8 mouse cellular contexts compared by ENCODE assay signal in the genomic region with DNA sequence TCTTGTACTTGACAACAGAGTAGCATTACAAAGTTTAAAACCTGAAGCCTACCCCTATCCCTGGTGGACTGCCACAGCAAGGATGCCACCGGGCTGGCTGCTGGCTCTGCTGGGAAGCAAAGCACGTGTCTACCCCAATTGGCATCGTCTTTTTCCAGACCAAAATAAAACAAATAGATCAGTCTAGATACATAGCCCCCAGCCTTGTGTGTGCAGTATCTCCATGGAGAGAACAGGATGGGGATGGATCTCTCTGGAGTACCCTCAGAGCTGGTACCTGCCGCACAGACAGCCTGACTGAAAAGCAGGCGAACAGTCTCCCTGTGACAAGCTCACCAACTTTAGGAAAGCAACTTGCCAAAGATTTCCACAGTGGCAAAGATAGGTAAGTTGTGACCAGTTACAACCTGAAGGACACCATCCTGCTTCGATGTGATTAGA. TPM values are rescaled to one million over a fixed set of nuclear protein-coding genes. Genes with fewer than 3 reads are reported as not detected.
DNase-seq lines count a peak whose midpoint lies in the region; ATAC-seq and TF ChIP-seq lines count a peak whose summit lies in the region.

No protein-coding gene starts in this region.

- 62% methylated on average over 6 of the region's 6 CpGs for WGBS in heart, embryonic 10.5 days
- WGBS in heart, embryonic 14.5 days: 57% methylated on average over 6 of the region's 6 CpGs
- WGBS in midbrain, embryonic 10.5 days: 56% methylated on average over 6 of the region's 6 CpGs

- TF ChIP-seq CTCF in bone marrow macrophage, adult 2 months (IDR thresholded peaks at IDR 0.05; ENCODE audit: low read depth, low read length): no peak

- peak overlapping the region; percentile 48; the same call in 1 of the 2 replicates for H3K4me2 ChIP-seq in heart, embryonic 14.5 days (ENCODE audit: low read length)

- no peak overlapping the region for H3K4me3 ChIP-seq in heart, embryonic 10.5 days
- H3K4me3 ChIP-seq in bone marrow macrophage, adult 2 months (ENCODE audit: insufficient read depth, low read length): peak overlapping the region; percentile 45
- no peak overlapping the region for H3K4me3 ChIP-seq in heart, embryonic 14.5 days (ENCODE audit: control insufficient read depth in 1 of 2, insufficient read depth in 1 of 2, low read depth in 1 of 2, low read length in 2 of 2)
- H3K4me3 ChIP-seq in midbrain, embryonic 10.5 days: peak overlapping the region; percentile 92

- peak overlapping the region; percentile 64; the same call in 1 of the 2 replicates for H3K9ac ChIP-seq in heart, embryonic 14.5 days (ENCODE audit: low read length)

- no peaks in the 10 kb centered on the region for H3K36me3 ChIP-seq in heart, embryonic 10.5 days
- H3K36me3 ChIP-seq in heart, embryonic 14.5 days (ENCODE audit: control insufficient read depth, insufficient read depth, low read length): peaks cover 7% of the 10 kb centered on the region; the same call in 1 of the 2 replicates
- peaks cover 13% of the 10 kb centered on the region for H3K36me3 ChIP-seq in midbrain, embryonic 10.5 days

- peak overlapping the region; percentile 72 for H3K27ac ChIP-seq in heart, embryonic 10.5 days
- peak overlapping the region; percentile 100 for H3K27ac ChIP-seq in bone marrow macrophage, adult 2 months (ENCODE audit: insufficient read depth, low read depth, low read length)
- H3K27ac ChIP-seq in heart, embryonic 14.5 days (replicated peaks in 1 of 2; ENCODE audit: control insufficient read depth in 1 of 2, insufficient read depth in 1 of 2, low read depth in 2 of 2, low read length in 2 of 2): no peak overlapping the region
- peak overlapping the region; percentile 100 for H3K27ac ChIP-seq in midbrain, embryonic 10.5 days (replicated peaks)

- H3K9me3 ChIP-seq in heart, embryonic 10.5 days: no peaks in the 10 kb centered on the region
- H3K9me3 ChIP-seq in heart, embryonic 14.5 days (ENCODE audit: control insufficient read depth, low read length): no peaks in the 10 kb centered on the region
- no peaks in the 10 kb centered on the region for H3K9me3 ChIP-seq in midbrain, embryonic 10.5 days (replicated peaks)

- H3K27me3 ChIP-seq in heart, embryonic 10.5 days (ENCODE audit: insufficient read depth, poor library complexity, severe bottlenecking): no peaks in the 10 kb centered on the region
- H3K27me3 ChIP-seq in heart, embryonic 14.5 days (ENCODE audit: control insufficient read depth, insufficient read depth, low read length): no peaks in the 10 kb centered on the region
- no peaks in the 10 kb centered on the region for H3K27me3 ChIP-seq in midbrain, embryonic 10.5 days (ENCODE audit: low read depth, poor library complexity, severe bottlenecking)

- H3K4me1 ChIP-seq in heart, embryonic 10.5 days: peaks cover 80% of the 10 kb centered on the region
- peaks cover 37% of the 10 kb centered on the region for H3K4me1 ChIP-seq in bone marrow macrophage, adult 2 months (ENCODE audit: control insufficient read depth, insufficient read depth, low read length)
- peaks cover 21 to 79% of the 10 kb centered on the region in 2 experiments for H3K4me1 ChIP-seq in heart, embryonic 14.5 days (ENCODE audit: control insufficient read depth in 2 of 2, insufficient read depth in 2 of 2, low read length in 2 of 2)
- H3K4me1 ChIP-seq in midbrain, embryonic 10.5 days: peaks cover 83% of the 10 kb centered on the region

- no peak for TF ChIP-seq POLR2A in bone marrow macrophage, adult 2 months (IDR thresholded peaks at IDR 0.05; ENCODE audit: borderline replicate concordance, low read depth, low read length)

- no peak for DNase-seq in heart, embryonic 10.5 days (ENCODE audit: low spot score)
- no peak for DNase-seq in heart, postnatal 4 days
- DNase-seq in midbrain, embryonic 10.5 days (ENCODE audit: low spot score): no peak
- no peak for DNase-seq in yolk sac, embryonic 10.5 days (ENCODE audit: low spot score)
- DNase-seq in left cerebral cortex, adult 8-10 months (ENCODE audit: low spot score in 2 of 2): no peak
- DNase-seq in cerebellum, adult 11-12 months: no peak

- ATAC-seq in heart, embryonic 14.5 days (ENCODE audit: insufficient number of reproducible peaks, insufficient read depth, low FRiP score, low read depth): no peak

RNA-seq across cellular contexts. Expression of a gene that starts 11.9 kb away (rescaled TPM):
- 22.8 and 25.1 TPM in 2 replicates for polyA plus RNA-seq in heart, embryonic 10.5 days (2016; fragmentation: Nextera tagmentation; extraction: Ambion mirVana)
- 10 to 100 TPM; 59.7 to 66.5 TPM for total RNA-seq in heart, postnatal 4 days (2021)
- polyA plus RNA-seq in bone marrow macrophage, adult 2 months (2012; ENCODE audit: insufficient read depth, insufficient read length, missing spikeins): 368 and 388 TPM in 2 replicates
- 22.0 and 22.2 TPM in 2 replicates for polyA plus RNA-seq in heart, embryonic 14.5 days (2014; fragmentation: Nextera tagmentation; extraction: Ambion mirVana)
- 48.7 and 60.6 TPM in 2 replicates for polyA plus RNA-seq in midbrain, embryonic 10.5 days (2016; fragmentation: Nextera tagmentation; extraction: Ambion mirVana)
- total RNA-seq in left cerebral cortex, adult 8-10 months (2022): 100 to 1,000 TPM; 162 to 184 (median 166) TPM

Comparison
In these comparisons a context has a peak if more than half of its experiments do, and no peak if none do; other contexts are left out.
1. H3K27ac ChIP-seq: peak in heart, embryonic 10.5 days (single experiment), bone marrow macrophage, adult 2 months (single experiment) and midbrain, embryonic 10.5 days (single experiment); none in heart, embryonic 14.5 days (0 of 2).
2. H3K4me3 ChIP-seq: peak in bone marrow macrophage, adult 2 months (single experiment) and midbrain, embryonic 10.5 days (single experiment); none in heart, embryonic 10.5 days (single experiment) and heart, embryonic 14.5 days (0 of 2).